8 mouse cellular contexts compared by ENCODE assay signal in genomic region chr15:83056378-83057083, GRCm38 (mm10). TPM values are rescaled to one million over a fixed set of nuclear protein-coding genes. Genes with fewer than 3 reads are reported as not detected.
DNase-seq lines count a peak whose midpoint lies in the region; ATAC-seq and TF ChIP-seq lines count a peak whose summit lies in the region.

No protein-coding gene starts in this region.

- peaks cover 14% of the 10 kb centered on the region for H3K27me3 ChIP-seq in liver, embryonic 14.5 days (ENCODE audit: control insufficient read depth, insufficient read depth, low read length)

- peak overlapping the region; percentile 50; the same call in 1 of the 2 replicates for H3K4me2 ChIP-seq in liver, embryonic 14.5 days (ENCODE audit: low read depth)

- TF ChIP-seq EP300 in liver, embryonic 14.5 days (IDR thresholded peaks at IDR 0.05; ENCODE audit: low read depth), result no peak

- no peak overlapping the region for H3K9ac ChIP-seq in liver, embryonic 14.5 days (replicated peaks)

- TF ChIP-seq CTCF in bone marrow macrophage, adult 2 months (IDR thresholded peaks at IDR 0.05; ENCODE audit: low read depth, low read length), result no peak
- TF ChIP-seq CTCF in liver, embryonic 14.5 days (IDR thresholded peaks at IDR 0.05; ENCODE audit: low read depth), result no peak

- no peaks in the 10 kb centered on the region for H3K36me3 ChIP-seq in liver, embryonic 14.5 days (replicated peaks; ENCODE audit: control insufficient read depth, insufficient read depth, low read depth)

- WGBS in liver, embryonic 14.5 days (ENCODE audit: insufficient replicate concordance), result 2% methylated on average over 29 of the region's 29 CpGs

- H3K4me3 ChIP-seq in bone marrow macrophage, adult 2 months (ENCODE audit: insufficient read depth, low read length), result peak overlapping the region; percentile 55
- H3K4me3 ChIP-seq in liver, embryonic 14.5 days (ENCODE audit: insufficient read depth in 1 of 2, low read depth in 2 of 2, low read length in 2 of 2), result 0 out of 4 replicates have a peak overlapping the region, but pooled peaks have one; percentile 13 to 25

- no peak for ATAC-seq in liver, embryonic 14.5 days (ENCODE audit: insufficient read depth)

- TF ChIP-seq POLR2A in bone marrow macrophage, adult 2 months (IDR thresholded peaks at IDR 0.05; ENCODE audit: borderline replicate concordance, low read depth, low read length), result no peak

- no peak overlapping the region for H3K27ac ChIP-seq in bone marrow macrophage, adult 2 months (ENCODE audit: insufficient read depth, low read depth, low read length)
- H3K27ac ChIP-seq in liver, embryonic 14.5 days, result no peak overlapping the region

- no peaks in the 10 kb centered on the region for H3K9me3 ChIP-seq in liver, embryonic 14.5 days (ENCODE audit: control insufficient read depth, low read length)

- H3K4me1 ChIP-seq in bone marrow macrophage, adult 2 months (ENCODE audit: control insufficient read depth, insufficient read depth, low read length), result peaks cover 2% of the 10 kb centered on the region; the same call in 1 of the 2 replicates
- H3K4me1 ChIP-seq in liver, embryonic 14.5 days (replicated peaks; ENCODE audit: control insufficient read depth in 2 of 2, insufficient read depth in 2 of 2, low read length in 1 of 2), result peaks cover 0 to 4% of the 10 kb centered on the region in 2 experiments; a peak in 1 of 4 replicates

- peak; percentile 47 to 48 for DNase-seq in cerebellum, postnatal 25 days
- no peak for DNase-seq in cerebellum, adult 9-11 months
- DNase-seq in frontal cortex, postnatal 14 days (ENCODE audit: low spot score in 2 of 2), result peak; percentile 54 to 61
- DNase-seq in kidney, postnatal 10 days, result peak; percentile 49
- DNase-seq in liver, embryonic 14.5 days (ENCODE audit: low read depth in 3 of 3, low spot score in 3 of 3), result no peak
- peak; percentile 62 for DNase-seq in right cerebral cortex, postnatal 14 days
- DNase-seq in adipocyte (ENCODE audit: low spot score), result no peak

RNA-seq across cellular contexts. Expression of gene Nfam1, which starts 23.4 kb away (rescaled TPM):
- polyA plus RNA-seq in bone marrow macrophage, adult 2 months (2012; ENCODE audit: insufficient read depth, insufficient read length, missing spikeins), result 242 and 254 TPM in 2 replicates
- polyA plus RNA-seq in liver, embryonic 14.5 days (2012; rRNA removed), result 3.6 TPM in 2 replicates
- polyA plus RNA-seq in liver, embryonic 14.5 days (2014; fragmentation: Nextera tagmentation; extraction: Ambion mirVana), result 5.0 and 5.9 TPM in 2 replicates

RNA-seq across cellular contexts. Expression of gene Serhl, which starts 32.8 kb away (rescaled TPM):
- 36.2 and 40.8 TPM in 2 replicates for polyA plus RNA-seq in bone marrow macrophage, adult 2 months (2012; ENCODE audit: insufficient read depth, insufficient read length, missing spikeins)
- polyA plus RNA-seq in liver, embryonic 14.5 days (2012; rRNA removed), result 6.9 and 12.4 TPM in 2 replicates
- 14.8 and 17.2 TPM in 2 replicates for polyA plus RNA-seq in liver, embryonic 14.5 days (2014; fragmentation: Nextera tagmentation; extraction: Ambion mirVana)

Comparison
In these comparisons a context has a peak if more than half of its experiments do, and no peak if none do; other contexts are left out.
1. DNase-seq: peak in cerebellum, postnatal 25 days (2 of 2), frontal cortex, postnatal 14 days (2 of 2), kidney, postnatal 10 days (single experiment) and right cerebral cortex, postnatal 14 days (single experiment); none in cerebellum, adult 9-11 months (single experiment), liver, embryonic 14.5 days (0 of 3) and adipocyte (single experiment).
2. RNA of gene Nfam1, which starts 23.4 kb away (polyA plus RNA-seq): 242 to 254 TPM in bone marrow macrophage, adult 2 months; 3.6 to 5.9 TPM in liver, embryonic 14.5 days; every median in the first group is over 10 times any median in the second.